Mouse (Mus musculus): Measurements from ENCODE around the gene Gabbr2. TPM values are rescaled to one million over a fixed set of nuclear protein-coding genes. Genes with fewer than 3 reads are reported as not detected.

Gabbr2 gene
- polyA plus RNA-seq, 1 experiment from 2014 or later: 4.0 TPM

DNA sequence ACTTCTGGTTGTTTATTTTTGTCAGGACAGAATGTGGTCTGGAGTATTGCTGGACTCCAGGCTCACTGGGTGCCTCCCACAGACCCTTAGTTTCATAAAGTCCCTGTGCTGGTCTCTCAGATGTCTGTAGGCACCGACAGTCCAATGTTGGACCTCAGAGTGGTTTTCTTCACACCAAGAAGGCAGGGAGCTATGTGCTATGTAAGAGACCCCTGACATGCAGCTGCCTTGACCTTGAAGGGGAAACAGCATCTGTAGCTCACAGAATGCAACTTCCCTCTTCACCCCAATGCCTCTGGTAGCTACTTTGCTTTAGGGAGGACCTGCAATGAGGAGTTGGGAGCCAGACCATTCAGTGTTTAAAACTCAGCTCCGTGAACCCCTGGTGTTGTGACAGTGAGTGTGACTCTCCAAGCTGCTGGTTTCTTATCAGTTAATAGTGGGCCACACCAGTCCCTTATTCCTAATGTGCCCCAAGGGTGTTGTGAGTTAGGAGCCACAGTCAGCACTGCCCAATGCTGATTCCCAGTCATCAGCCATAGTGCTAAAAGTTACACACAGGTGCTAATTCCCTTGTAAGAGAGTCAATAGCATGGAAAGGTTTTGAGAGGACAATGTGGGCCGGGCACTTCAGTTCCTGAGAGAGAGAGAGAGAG, 85.5 kb downstream of the Gabbr2 start:
- ATAC-seq (ENCODE audit: low FRiP score): no peak
- WGBS: 86% methylated on average over 3 of the region's 3 CpGs
- Histone ChIP-seq H3K4me3 (no peak overlapping the region), H3K4me2 (no peak overlapping the region), H3K27me3 (no peaks in the 10 kb centered on the region), H3K4me1 (replicated peaks) (peaks cover 13% of the 10 kb centered on the region), H3K9ac (no peak overlapping the region), H3K36me3 (no peaks in the 10 kb centered on the region), H3K9me3 (peaks cover 12% of the 10 kb centered on the region), H3K27ac (no peak overlapping the region)

DNA sequence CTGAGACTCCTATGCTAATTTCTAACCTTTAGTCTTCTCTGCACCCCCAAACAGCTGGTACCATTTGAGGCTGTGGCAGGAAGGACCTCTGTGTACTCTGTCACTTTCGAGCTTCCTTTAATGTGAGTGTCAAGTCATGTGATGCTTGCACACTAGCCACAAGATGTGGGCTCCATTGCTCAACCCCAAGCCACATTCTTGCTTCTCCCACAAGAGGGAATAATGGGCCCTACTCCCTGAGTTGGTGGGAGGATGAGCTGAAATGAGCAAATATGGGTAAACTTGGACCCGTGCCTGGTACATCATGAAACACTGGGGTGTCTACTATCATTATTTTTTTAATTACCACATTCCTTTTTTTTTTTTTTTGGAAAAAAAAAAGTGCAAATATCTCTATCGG, 86.5 kb downstream of the Gabbr2 start:
- no peak for ATAC-seq (ENCODE audit: low FRiP score)
- H3K4me2 ChIP-seq: no peak overlapping the region
- H3K9ac ChIP-seq: no peak overlapping the region
- WGBS: 76% methylated on average over 3 of the region's 3 CpGs
- H3K27me3 ChIP-seq: no peaks in the 10 kb centered on the region
- no peaks in the 10 kb centered on the region for H3K36me3 ChIP-seq
- peaks cover 12% of the 10 kb centered on the region for H3K9me3 ChIP-seq
- peaks cover 13% of the 10 kb centered on the region for H3K4me1 ChIP-seq (replicated peaks)
- no peak overlapping the region for H3K27ac ChIP-seq
- H3K4me3 ChIP-seq: no peak overlapping the region

DNA sequence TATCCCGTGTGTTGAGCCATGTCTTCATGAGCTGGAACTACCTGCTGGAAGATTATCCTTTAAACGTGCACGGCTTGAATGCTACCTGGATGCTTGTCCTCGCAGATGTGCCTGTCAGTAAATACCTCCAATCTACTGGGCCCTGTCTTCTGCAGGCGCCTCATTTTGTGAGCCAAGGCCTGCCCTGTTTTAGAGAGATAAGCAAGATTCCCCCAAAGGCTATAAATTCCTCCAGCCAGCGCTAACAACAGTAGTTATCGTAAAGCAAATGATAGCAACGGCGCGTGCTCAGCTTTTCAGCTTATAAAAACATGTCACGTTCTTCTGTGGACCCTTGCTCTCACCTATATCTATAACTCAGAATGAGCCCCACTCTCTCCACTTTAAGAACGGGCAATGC, 87.5 kb downstream of the Gabbr2 start:
- Histone ChIP-seq H3K27me3 (0 out of 2 replicates have a peak, but pooled peaks cover 4% of the 10 kb centered on the region), H3K36me3 (no peaks in the 10 kb centered on the region), H3K4me2 (no peak overlapping the region), H3K9ac (no peak overlapping the region), H3K4me1 (replicated peaks) (peaks cover 13% of the 10 kb centered on the region), H3K9me3 (peaks cover 6% of the 10 kb centered on the region; the same call in 1 of the 2 replicates), H3K4me3 (no peak overlapping the region), H3K27ac (0 out of 2 replicates have a peak overlapping the region, but pooled peaks have one; percentile 23)
- no peak for ATAC-seq (ENCODE audit: low FRiP score)
- WGBS: 83% methylated on average over 12 of the region's 12 CpGs

DNA sequence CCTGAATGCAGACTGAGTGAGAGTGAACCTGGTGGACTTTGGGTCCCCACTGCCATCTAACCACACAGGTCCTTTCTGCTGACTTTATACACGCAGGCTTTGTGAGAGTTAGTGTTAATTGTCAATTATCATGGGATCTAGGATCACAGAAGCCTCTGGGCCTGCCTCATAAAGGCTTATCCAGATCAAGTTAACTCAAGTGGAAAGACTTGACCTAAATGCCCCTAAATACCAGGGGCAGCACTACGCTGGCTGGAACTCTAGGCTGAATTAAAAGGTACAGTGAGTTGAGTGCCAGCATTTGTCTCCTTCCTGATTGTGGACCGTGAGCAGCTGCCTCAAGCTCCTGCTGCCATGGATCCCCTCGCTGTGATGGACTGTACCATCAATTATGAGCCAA, 93.1 kb downstream of the Gabbr2 start:
- Histone ChIP-seq H3K4me1 (replicated peaks) (peaks cover 19% of the 10 kb centered on the region), H3K27ac (no peak overlapping the region), H3K27me3 (peaks cover 4% of the 10 kb centered on the region; the same call in 1 of the 2 replicates), H3K4me3 (no peak overlapping the region), H3K4me2 (no peak overlapping the region), H3K9me3 (no peaks in the 10 kb centered on the region), H3K9ac (no peak overlapping the region), H3K36me3 (no peaks in the 10 kb centered on the region)
- no peak for ATAC-seq (ENCODE audit: low FRiP score)
- WGBS: 70% methylated on average over 4 of the region's 4 CpGs

DNA sequence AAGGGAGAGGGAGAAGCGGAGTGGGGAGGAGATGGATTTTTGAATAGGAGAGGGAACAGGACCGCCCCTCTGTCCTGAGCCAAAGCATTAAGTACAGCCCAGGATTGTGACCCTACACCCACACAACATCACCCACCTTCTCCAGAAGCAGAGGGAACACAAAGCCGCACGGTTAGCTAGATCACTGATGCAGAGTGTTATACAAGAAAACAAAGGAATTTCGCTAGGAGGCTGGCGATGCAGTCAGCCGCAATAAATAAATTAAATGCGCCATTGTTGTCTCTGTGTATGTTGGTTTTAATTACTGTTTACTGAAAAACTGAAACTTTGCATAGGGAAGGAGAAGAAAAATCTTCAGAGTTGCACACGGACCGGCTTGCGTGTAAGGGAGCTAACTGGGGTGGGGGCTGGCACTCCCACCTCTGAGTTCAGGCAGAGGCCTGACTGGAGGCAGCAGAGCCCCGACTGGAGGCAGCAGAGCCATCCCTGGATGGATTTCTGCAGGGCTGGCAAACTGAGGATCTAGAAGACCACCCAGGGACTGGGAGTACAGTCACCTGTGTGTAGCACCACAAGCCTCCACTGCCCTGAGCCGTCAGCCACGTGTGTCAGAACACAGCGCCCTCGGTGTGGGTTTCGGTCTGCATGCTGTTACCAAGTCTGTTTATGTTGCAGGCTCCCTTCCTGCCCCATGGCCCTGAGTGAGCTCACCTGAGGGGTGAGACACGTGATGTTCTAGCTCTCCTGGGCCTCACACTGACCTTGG, 93.9 kb downstream of the Gabbr2 start:
- H3K4me2 ChIP-seq: no peak overlapping the region
- H3K9me3 ChIP-seq: no peaks in the 10 kb centered on the region
- no peaks in the 10 kb centered on the region for H3K36me3 ChIP-seq
- peaks cover 4% of the 10 kb centered on the region; the same call in 1 of the 2 replicates for H3K27me3 ChIP-seq
- ATAC-seq (ENCODE audit: low FRiP score): 0 out of 2 replicates have a peak, but pooled peaks have one; percentile 24
- H3K4me3 ChIP-seq: no peak overlapping the region
- H3K27ac ChIP-seq: peak overlapping the region; percentile 13; the same call in 1 of the 2 replicates
- no peak overlapping the region for H3K9ac ChIP-seq
- WGBS: 48% methylated on average over 17 of the region's 18 CpGs
- peaks cover 13% of the 10 kb centered on the region for H3K4me1 ChIP-seq (replicated peaks)

DNA sequence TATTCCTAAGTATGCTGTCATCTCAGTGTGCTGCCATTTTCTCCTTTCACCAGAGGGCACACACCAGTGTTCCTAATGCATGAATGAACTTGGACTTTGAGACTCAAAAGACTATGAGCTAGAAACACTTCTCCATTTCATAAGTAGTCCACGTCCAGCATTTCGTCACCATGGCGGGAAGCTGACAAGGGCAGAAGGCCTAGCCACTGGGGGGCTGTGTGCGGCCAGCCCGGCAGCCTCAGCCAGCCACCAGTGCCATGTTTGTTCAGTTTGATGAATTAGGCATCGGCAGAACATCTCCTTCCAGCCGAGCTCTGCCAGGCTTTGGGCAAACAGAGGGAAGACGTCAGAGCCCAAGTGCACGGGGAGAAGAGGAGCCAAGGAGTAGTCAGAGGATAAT, 97.5 kb downstream of the Gabbr2 start:
- WGBS: 77% methylated on average over 9 of the region's 9 CpGs
- Histone ChIP-seq H3K4me1 (replicated peaks) (peaks cover 11% of the 10 kb centered on the region), H3K9me3 (no peaks in the 10 kb centered on the region), H3K27me3 (no peaks in the 10 kb centered on the region; the same call in 1 of the 2 replicates), H3K9ac (no peak overlapping the region), H3K27ac (no peak overlapping the region), H3K4me2 (no peak overlapping the region), H3K36me3 (no peaks in the 10 kb centered on the region), H3K4me3 (no peak overlapping the region)
- no peak for ATAC-seq (ENCODE audit: low FRiP score)

DNA sequence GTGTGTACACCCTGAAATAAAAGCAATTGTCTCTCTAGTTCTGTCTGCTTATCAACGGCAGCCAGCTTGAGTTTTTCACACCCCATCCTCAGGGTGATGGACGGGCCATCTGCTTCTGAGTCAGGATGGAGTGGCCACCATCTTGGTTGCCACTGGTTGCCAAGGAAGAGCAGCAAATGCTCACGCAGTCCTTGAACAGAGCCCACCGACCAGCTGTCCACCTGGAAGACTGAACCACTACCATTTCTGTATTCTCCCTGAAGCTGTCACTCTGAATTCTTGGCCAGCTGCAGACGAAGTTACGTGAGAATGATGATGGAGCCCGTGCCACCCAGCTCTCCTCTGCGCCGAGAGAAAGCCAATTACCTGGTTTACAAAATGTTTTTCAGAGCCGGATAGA, 102.5 kb downstream of the Gabbr2 start:
- 81% methylated on average over 10 of the region's 10 CpGs for WGBS
- no peaks in the 10 kb centered on the region for H3K36me3 ChIP-seq
- H3K27me3 ChIP-seq: no peaks in the 10 kb centered on the region
- no peak overlapping the region for H3K9ac ChIP-seq
- no peak overlapping the region for H3K4me3 ChIP-seq
- peaks cover 8% of the 10 kb centered on the region for H3K4me1 ChIP-seq (replicated peaks)
- ATAC-seq (ENCODE audit: low FRiP score): no peak
- H3K27ac ChIP-seq: 0 out of 2 replicates have a peak overlapping the region, but pooled peaks have one; percentile 23
- no peak overlapping the region for H3K4me2 ChIP-seq
- H3K9me3 ChIP-seq: no peaks in the 10 kb centered on the region

DNA sequence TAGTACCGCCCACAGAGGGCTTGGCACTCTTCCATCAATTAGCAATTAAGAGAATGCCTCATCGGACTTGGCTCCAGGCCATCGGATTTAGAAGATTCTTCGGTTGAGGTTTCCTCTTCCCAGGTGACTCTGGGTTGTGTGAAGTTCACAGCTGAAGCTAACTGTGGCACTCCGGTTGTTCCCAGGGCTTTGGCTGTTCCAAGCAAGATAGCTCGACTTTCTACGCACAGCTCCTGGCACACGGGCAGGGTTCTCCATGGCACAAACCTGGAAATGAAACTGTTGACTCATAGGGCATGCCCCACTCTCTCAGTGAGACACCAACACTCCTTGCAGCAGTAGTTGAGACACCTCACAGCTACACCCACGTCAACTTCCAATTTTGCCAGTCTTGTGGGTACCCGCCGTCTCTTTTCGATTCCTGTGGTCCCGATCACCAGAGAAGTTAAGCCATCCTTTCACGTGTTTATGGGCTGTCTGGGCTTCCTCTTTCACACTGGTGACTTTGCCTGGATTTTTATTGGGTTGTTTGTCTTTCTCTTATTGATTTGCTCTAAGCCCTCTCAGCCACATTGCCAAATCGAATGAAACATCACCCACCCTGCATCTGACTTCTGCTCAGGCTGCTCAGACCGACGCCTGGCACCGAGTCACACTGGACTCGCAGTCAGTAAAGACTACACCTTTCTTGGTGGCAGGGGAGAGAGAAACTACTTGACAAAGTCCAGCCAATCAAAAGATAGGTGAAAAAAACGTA, 105.9 kb downstream of the Gabbr2 start:
- Histone ChIP-seq H3K9ac (no peak overlapping the region), H3K27ac (no peak overlapping the region), H3K4me2 (no peak overlapping the region), H3K4me1 (replicated peaks) (peaks cover 25% of the 10 kb centered on the region), H3K4me3 (no peak overlapping the region), H3K36me3 (no peaks in the 10 kb centered on the region), H3K9me3 (no peaks in the 10 kb centered on the region), H3K27me3 (no peaks in the 10 kb centered on the region)
- ATAC-seq (ENCODE audit: low FRiP score): no peak
- WGBS: 92% methylated on average over 20 of the region's 20 CpGs

DNA sequence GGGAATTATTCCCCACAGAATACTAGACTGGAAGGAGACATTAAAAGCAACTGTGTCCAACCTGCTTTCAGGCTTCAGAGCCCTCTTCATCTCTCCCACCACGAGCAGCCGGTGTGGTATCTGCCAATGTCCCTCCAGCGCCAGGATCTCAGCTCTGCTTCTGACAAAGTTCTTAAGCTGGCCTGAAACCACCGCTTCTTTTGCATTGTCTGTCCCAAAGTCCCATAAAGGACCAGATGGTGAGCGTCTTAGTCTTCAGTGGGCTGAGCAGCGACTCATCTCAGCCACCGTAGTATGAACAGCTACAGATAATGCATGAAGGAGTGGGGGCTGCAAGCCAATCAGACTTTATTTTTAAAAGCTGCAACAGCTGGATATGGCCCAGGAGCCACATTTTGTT, 107.5 kb downstream of the Gabbr2 start:
- peaks cover 35% of the 10 kb centered on the region for H3K4me1 ChIP-seq (replicated peaks)
- H3K27me3 ChIP-seq: no peaks in the 10 kb centered on the region
- no peak overlapping the region for H3K4me2 ChIP-seq
- no peak overlapping the region for H3K4me3 ChIP-seq
- no peaks in the 10 kb centered on the region for H3K9me3 ChIP-seq
- no peak overlapping the region; the same call in 1 of the 2 replicates for H3K27ac ChIP-seq
- H3K9ac ChIP-seq: no peak overlapping the region
- no peak for ATAC-seq (ENCODE audit: low FRiP score)
- H3K36me3 ChIP-seq: no peaks in the 10 kb centered on the region
- WGBS: 66% methylated on average over 7 of the region's 7 CpGs

DNA sequence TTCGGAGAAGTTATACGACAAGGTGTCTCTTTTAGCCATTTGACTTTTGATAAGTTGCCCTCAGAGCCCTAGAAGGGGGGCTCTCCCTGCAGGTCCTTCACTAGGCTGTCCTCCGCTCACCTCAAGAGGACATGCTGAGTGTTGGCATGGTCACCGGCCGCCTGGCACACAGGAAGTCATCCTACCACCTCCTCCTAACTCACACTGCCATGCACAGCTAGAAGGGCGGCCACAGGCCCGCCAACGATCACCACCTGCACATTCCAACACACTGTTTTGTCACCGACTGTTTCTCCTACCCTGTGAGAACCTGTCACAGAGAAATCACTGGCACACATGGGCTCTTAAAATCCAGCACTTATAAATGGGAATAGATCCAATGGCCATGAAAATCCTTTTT, 108.1 kb downstream of the Gabbr2 start:
- no peak for ATAC-seq (ENCODE audit: low FRiP score)
- WGBS: 81% methylated on average over 9 of the region's 9 CpGs
- Histone ChIP-seq H3K4me1 (replicated peaks) (peaks cover 34% of the 10 kb centered on the region), H3K27me3 (no peaks in the 10 kb centered on the region), H3K36me3 (no peaks in the 10 kb centered on the region), H3K27ac (no peak overlapping the region), H3K4me3 (no peak overlapping the region), H3K4me2 (no peak overlapping the region), H3K9me3 (no peaks in the 10 kb centered on the region), H3K9ac (no peak overlapping the region)

DNA sequence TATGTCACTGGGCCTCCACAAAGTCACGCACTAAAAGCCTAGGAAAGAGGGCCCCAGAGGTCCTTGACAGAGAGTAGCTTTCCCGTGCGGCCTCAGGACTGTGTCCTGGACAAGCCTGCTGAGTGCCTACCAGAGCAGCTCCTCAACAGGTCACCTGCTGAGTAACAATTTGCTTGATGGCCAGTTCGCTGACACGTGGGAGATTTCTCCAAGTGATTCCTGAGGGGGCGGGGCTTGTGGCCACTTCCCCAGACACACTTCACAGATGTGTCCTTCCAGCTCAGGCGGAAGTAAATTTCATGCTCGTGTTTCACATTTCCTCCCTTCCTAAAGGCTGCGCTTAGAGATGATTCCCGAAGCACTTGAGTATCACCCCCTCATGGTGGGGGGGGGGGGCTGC, 108.6 kb downstream of the Gabbr2 start:
- H3K4me3 ChIP-seq: no peak overlapping the region
- no peak overlapping the region for H3K4me2 ChIP-seq
- no peak overlapping the region for H3K27ac ChIP-seq
- 54% methylated on average over 10 of the region's 10 CpGs for WGBS
- ATAC-seq (ENCODE audit: low FRiP score): peak; percentile 34; the same call in 1 of the 2 replicates
- no peak overlapping the region for H3K9ac ChIP-seq
- H3K9me3 ChIP-seq: no peaks in the 10 kb centered on the region
- no peaks in the 10 kb centered on the region for H3K36me3 ChIP-seq
- H3K27me3 ChIP-seq: no peaks in the 10 kb centered on the region
- H3K4me1 ChIP-seq (replicated peaks): peaks cover 33% of the 10 kb centered on the region

DNA sequence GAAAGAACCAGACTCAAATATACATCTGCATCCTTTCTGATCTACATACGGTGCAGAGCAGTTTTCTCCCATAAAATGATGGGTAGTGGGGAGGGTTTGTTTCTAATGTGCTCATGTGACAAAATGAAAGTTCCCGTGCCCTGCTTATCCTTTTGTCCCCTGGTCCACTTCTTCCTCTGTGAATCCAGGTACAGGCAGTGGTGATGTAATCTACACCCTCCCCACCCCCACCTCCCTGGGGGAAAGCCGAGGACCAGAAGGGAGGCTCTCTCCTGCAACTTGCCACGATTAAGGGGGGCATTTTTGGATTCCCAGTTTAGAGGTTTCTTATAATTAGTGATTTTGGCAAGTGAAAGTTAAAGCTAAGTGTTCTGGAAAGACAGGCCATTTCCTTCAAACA, 110.4 kb downstream of the Gabbr2 start:
- 70% methylated on average over 4 of the region's 4 CpGs for WGBS
- peaks cover 33% of the 10 kb centered on the region for H3K4me1 ChIP-seq (replicated peaks)
- no peaks in the 10 kb centered on the region for H3K9me3 ChIP-seq
- no peak for ATAC-seq (ENCODE audit: low FRiP score)
- no peak overlapping the region for H3K4me2 ChIP-seq
- no peak overlapping the region; the same call in 1 of the 2 replicates for H3K27ac ChIP-seq
- 0 out of 2 replicates have a peak, but pooled peaks cover 4% of the 10 kb centered on the region for H3K27me3 ChIP-seq
- H3K9ac ChIP-seq: no peak overlapping the region
- no peaks in the 10 kb centered on the region for H3K36me3 ChIP-seq
- no peak overlapping the region for H3K4me3 ChIP-seq
